Mouse (Mus musculus): ENCODE results near the gene Col11a2.

GRCm38 (mm10) chr17:34093199-34093874 is 54.1 kb downstream of the Col11a2 start:
- TF ChIP-seq ZC3H11A (IDR thresholded peaks at IDR 0.05; ENCODE audit: borderline replicate concordance, low read depth, low read length), result no peak
- TF ChIP-seq CHD2 (IDR thresholded peaks at IDR 0.05; ENCODE audit: low read depth, low read length), result no peak
- TF ChIP-seq ZNF384 (IDR thresholded peaks at IDR 0.05; ENCODE audit: low read depth, low read length), result no peak
- no peak for TF ChIP-seq HCFC1 (IDR thresholded peaks at IDR 0.05; ENCODE audit: borderline replicate concordance, insufficient read depth, low read length)
- no peak for TF ChIP-seq MAFK (IDR thresholded peaks at IDR 0.05; ENCODE audit: insufficient read depth, low read depth, low read length)
